Mouse (Mus musculus) retina, embryonic 14.5 days (tissue): ENCODE measurements around the gene Man2a2.
"Not testable (repeated sequence)": the region's sequence is repeated elsewhere in the genome, so short reads cannot be mapped to it uniquely, and the experiment has no call there.

Experiments used
- DNase-seq: peaks from one replicate; pipeline ENCODE4 v3.0.0-alpha.2; 2015; ENCODE audit warnings: low spot score

The Man2a2 gene

GRCm38 (mm10) chr7:80336932-80337331 lies 34.2 kb downstream of the Man2a2 start:
- DNase-seq, result no peak

- no peak for DNase-seq
These were observed 36.3 kb downstream of the Man2a2 start for GRCm38 (mm10) chr7:80334848-80335247.

- no peak for DNase-seq
These were observed 39.7 kb downstream of the Man2a2 start for GRCm38 (mm10) chr7:80331433-80331832.

- DNase-seq, result no peak
These were observed 40.9 kb downstream of the Man2a2 start for GRCm38 (mm10) chr7:80330278-80330677.

- no peak for DNase-seq
These were observed 45.1 kb downstream of the Man2a2 start for GRCm38 (mm10) chr7:80326076-80326475.

- DNase-seq, result no peak
These were observed 45.8 kb downstream of the Man2a2 start for GRCm38 (mm10) chr7:80325292-80325868.

GRCm38 (mm10) chr7:80324816-80325119 lies 46.4 kb downstream of the Man2a2 start:
- DNase-seq, result not testable (repeated sequence)

- DNase-seq, result peak; percentile 94
These were observed 46.9 kb downstream of the Man2a2 start, which contains the start of gene Rccd1 for GRCm38 (mm10) chr7:80324043-80324815. Gene Rccd1 (minus strand): TSS chr7:80324454.

- no peak for DNase-seq
These were observed 47.8 kb downstream of the Man2a2 start for GRCm38 (mm10) chr7:80323336-80323735.

- no peak for DNase-seq
These were observed 51.2 kb downstream of the Man2a2 start for GRCm38 (mm10) chr7:80319846-80320496.

- DNase-seq, result no peak
These were observed 52.5 kb downstream of the Man2a2 start for GRCm38 (mm10) chr7:80318670-80319069.

GRCm38 (mm10) chr7:80317439-80318115 lies 53.6 kb downstream of the Man2a2 start:
- no peak for DNase-seq

- DNase-seq, result no peak
These were observed 55.4 kb downstream of the Man2a2 start for GRCm38 (mm10) chr7:80315733-80316132.

- no peak for DNase-seq
These were observed 60.4 kb downstream of the Man2a2 start for GRCm38 (mm10) chr7:80310771-80311170.

- DNase-seq, result no peak
These were observed 63.4 kb downstream of the Man2a2 start for GRCm38 (mm10) chr7:80307766-80308165.

GRCm38 (mm10) chr7:80301522-80301921 lies 69.7 kb downstream of the Man2a2 start:
- no peak for DNase-seq

GRCm38 (mm10) chr7:80299568-80299967 lies 71.6 kb downstream of the Man2a2 start:
- no peak for DNase-seq
